Mouse (Mus musculus): Measurements from ENCODE around the gene Plekhb2. TPM values are rescaled to one million over a fixed set of nuclear protein-coding genes. Genes with fewer than 3 reads are reported as not detected.

The Plekhb2 gene
- total and polyA plus RNA-seq, 3 experiments, result 1.7 to 14.5 (median 13.7) TPM

DNA sequence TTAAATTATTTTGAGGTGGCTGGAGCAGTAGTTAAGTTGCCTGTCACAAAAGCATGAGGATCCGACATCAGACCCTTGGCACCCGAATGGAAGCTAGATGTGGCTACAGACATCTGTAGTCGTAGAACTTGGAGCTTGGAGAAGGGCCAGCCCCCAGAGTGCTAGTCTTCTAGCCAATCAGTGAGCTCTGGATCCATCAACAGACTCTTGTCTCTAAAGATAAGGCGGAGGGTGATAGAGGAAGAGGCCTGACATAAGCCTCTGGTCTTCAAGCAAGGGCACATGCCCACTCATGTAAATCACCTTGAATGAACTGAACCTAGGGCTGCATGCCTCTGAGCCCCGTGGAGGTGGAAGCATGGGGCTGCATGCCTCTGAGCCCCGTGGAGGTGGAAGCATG, 29.8 kb downstream of the Plekhb2 start:
- H3K36me3 ChIP-seq (replicated peaks), result no peaks in the 10 kb centered on the region
- no peaks in the 10 kb centered on the region for H3K4me1 ChIP-seq (ENCODE audit: insufficient read depth, low read depth, low read length)
- peaks cover 3% of the 10 kb centered on the region for H3K9me3 ChIP-seq (replicated peaks)

DNA sequence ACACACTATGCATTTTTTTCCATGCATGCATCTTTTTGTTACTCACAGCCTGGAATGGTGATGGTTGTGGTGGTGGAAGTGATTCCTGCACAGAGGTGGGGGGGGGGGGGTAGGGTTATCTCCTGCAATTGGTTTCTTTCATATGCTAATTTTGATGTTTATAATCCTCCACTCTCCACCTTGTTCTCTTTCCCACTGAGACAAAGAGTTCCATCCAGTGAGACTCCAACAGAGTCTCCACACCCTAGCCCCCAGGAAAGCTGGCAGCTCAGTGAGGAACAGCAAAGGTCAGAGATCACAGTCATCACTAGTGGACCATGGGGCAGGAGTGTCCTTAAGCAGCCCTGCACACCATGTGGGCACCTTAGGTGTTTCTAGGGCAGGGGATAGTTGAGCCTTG, 34.0 kb downstream of the Plekhb2 start:
- ATAC-seq (ENCODE audit: extremely low read depth, insufficient number of reproducible peaks, low FRiP score, poor library complexity, severe bottlenecking) (no peak), DNase-seq (ENCODE audit: low spot score) (no peak)

More for the DNA sequence above, 29.8 kb downstream of the Plekhb2 start:
- no peak for TF ChIP-seq GATA2 (IDR thresholded peaks at IDR 0.05; ENCODE audit: borderline replicate concordance, low read depth, low read length)
- no peak for TF ChIP-seq POLR2AphosphoS5 (IDR thresholded peaks at IDR 0.05; ENCODE audit: insufficient replicate concordance, low read depth, low read length)
- no peak for TF ChIP-seq CTCF (IDR thresholded peaks at IDR 0.05; ENCODE audit: low read depth, low read length)
- TF ChIP-seq GATA1 (IDR thresholded peaks at IDR 0.05; ENCODE audit: borderline replicate concordance, low read length), result no peak
- TF ChIP-seq TAL1 (conservative IDR thresholded peaks at IDR 0.05; ENCODE audit: low read depth, low read length), result no peak
- ATAC-seq (ENCODE audit: extremely low read depth, insufficient number of reproducible peaks, low FRiP score, poor library complexity, severe bottlenecking) (no peak), DNase-seq (ENCODE audit: low spot score) (no peak)
- H3K4me3 ChIP-seq (ENCODE audit: low read depth, low read length), result no peak overlapping the region
- no peaks in the 10 kb centered on the region for H3K27me3 ChIP-seq (ENCODE audit: insufficient read depth, low read length)

DNA sequence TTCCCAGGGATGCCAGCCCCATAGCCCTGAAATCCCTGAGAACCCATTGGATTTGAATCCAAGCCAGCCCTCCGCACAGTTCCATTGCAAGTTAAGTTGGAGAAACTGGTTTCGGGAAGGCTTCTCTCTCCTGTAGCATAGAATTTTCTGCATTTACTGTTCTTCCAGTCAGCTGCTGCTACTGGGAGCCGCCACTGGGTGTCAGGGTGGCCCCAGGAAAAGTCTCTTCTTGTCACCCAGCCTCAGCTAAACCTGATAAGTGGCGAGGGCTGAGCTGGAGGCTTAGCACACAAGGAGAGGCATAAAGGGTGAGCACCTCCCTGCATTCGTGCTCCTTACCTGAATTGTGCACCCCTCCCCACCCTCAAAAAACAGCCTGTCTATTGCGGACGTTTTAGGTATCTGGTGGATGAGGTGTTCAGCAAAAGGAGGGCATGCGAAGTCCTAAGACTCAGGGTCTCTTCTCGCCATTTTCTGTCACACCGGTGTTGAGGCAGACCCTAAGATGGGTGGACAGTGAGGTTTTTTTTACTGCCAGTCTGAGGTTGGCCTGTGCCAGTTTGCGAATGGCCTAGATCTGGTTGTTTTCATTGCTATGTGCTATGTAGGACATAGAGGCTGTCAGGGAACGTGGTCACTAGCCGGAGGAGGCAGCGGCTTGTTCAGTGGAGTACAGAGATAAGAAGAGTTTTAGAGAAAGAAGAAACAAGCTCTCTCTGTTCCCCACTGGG, 41.9 kb downstream of the Plekhb2 start:
- H3K27me3 ChIP-seq (ENCODE audit: insufficient read depth, low read length), result peaks cover 2% of the 10 kb centered on the region; the same call in 1 of the 2 replicates
- no peak for TF ChIP-seq GATA2 (IDR thresholded peaks at IDR 0.05; ENCODE audit: borderline replicate concordance, low read depth, low read length)
- no peak for TF ChIP-seq CTCF (IDR thresholded peaks at IDR 0.05; ENCODE audit: low read depth, low read length)
- TF ChIP-seq TAL1 (conservative IDR thresholded peaks at IDR 0.05; ENCODE audit: low read depth, low read length), result no peak
- no peak for TF ChIP-seq GATA1 (IDR thresholded peaks at IDR 0.05; ENCODE audit: borderline replicate concordance, low read length)
- no peak for TF ChIP-seq POLR2AphosphoS5 (IDR thresholded peaks at IDR 0.05; ENCODE audit: insufficient replicate concordance, low read depth, low read length)
- no peaks in the 10 kb centered on the region for H3K36me3 ChIP-seq (replicated peaks)
- H3K9me3 ChIP-seq (replicated peaks), result no peaks in the 10 kb centered on the region
- DNase-seq (ENCODE audit: low spot score) (no peak), ATAC-seq (ENCODE audit: extremely low read depth, insufficient number of reproducible peaks, low FRiP score, poor library complexity, severe bottlenecking) (no peak)
- no peak overlapping the region for H3K4me3 ChIP-seq (ENCODE audit: low read depth, low read length)
- H3K4me1 ChIP-seq (ENCODE audit: insufficient read depth, low read depth, low read length), result no peaks in the 10 kb centered on the region

More for the DNA sequence above, 34.0 kb downstream of the Plekhb2 start:
- H3K27me3 ChIP-seq (ENCODE audit: insufficient read depth, low read length), result no peaks in the 10 kb centered on the region
- peaks cover 3% of the 10 kb centered on the region for H3K9me3 ChIP-seq (replicated peaks)
- H3K4me1 ChIP-seq (ENCODE audit: insufficient read depth, low read depth, low read length), result no peaks in the 10 kb centered on the region
- no peak for TF ChIP-seq CTCF (IDR thresholded peaks at IDR 0.05; ENCODE audit: low read depth, low read length)
- no peak for TF ChIP-seq POLR2AphosphoS5 (IDR thresholded peaks at IDR 0.05; ENCODE audit: insufficient replicate concordance, low read depth, low read length)
- TF ChIP-seq GATA1 (IDR thresholded peaks at IDR 0.05; ENCODE audit: borderline replicate concordance, low read length), result no peak
- TF ChIP-seq TAL1 (conservative IDR thresholded peaks at IDR 0.05; ENCODE audit: low read depth, low read length), result no peak
- H3K4me3 ChIP-seq (ENCODE audit: low read depth, low read length), result no peak overlapping the region
- H3K36me3 ChIP-seq (replicated peaks), result no peaks in the 10 kb centered on the region

DNA sequence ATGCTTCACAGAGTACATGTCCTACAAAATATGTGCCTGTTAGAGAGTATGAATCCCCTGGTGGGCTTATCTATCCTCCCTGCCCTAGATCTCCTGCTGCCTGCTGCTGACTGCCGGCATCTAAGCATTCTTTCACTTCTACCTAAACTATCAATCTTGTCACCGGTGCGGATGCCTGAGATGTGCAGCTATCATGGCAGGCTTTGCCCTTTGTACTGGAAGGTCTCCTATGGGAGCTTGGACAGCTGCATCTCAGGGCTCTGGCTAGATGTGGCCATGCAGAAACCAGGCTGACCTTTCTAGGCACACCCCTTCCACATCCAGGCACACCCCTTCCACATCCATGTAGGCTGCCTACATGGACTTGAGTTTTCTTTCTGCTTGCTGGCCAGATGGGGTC, 42.7 kb downstream of the Plekhb2 start:
- TF ChIP-seq TAL1 (conservative IDR thresholded peaks at IDR 0.05; ENCODE audit: low read depth, low read length), result no peak
- TF ChIP-seq GATA1 (IDR thresholded peaks at IDR 0.05; ENCODE audit: borderline replicate concordance, low read length), result no peak
- TF ChIP-seq POLR2AphosphoS5 (IDR thresholded peaks at IDR 0.05; ENCODE audit: insufficient replicate concordance, low read depth, low read length), result no peak
- TF ChIP-seq GATA2 (IDR thresholded peaks at IDR 0.05; ENCODE audit: borderline replicate concordance, low read depth, low read length), result no peak
- TF ChIP-seq CTCF (IDR thresholded peaks at IDR 0.05; ENCODE audit: low read depth, low read length), result no peak
- DNase-seq (ENCODE audit: low spot score), result no peak
- no peak for ATAC-seq (ENCODE audit: extremely low read depth, insufficient number of reproducible peaks, low FRiP score, poor library complexity, severe bottlenecking)
- Histone ChIP-seq H3K9me3 (replicated peaks) (no peaks in the 10 kb centered on the region), H3K27me3 (ENCODE audit: insufficient read depth, low read length) (peaks cover 2% of the 10 kb centered on the region; the same call in 1 of the 2 replicates), H3K36me3 (replicated peaks) (no peaks in the 10 kb centered on the region), H3K4me3 (ENCODE audit: low read depth, low read length) (no peak overlapping the region), H3K4me1 (ENCODE audit: insufficient read depth, low read depth, low read length) (no peaks in the 10 kb centered on the region)

- Histone ChIP-seq H3K27me3 (ENCODE audit: insufficient read depth, low read length) (peaks cover 2% of the 10 kb centered on the region; the same call in 1 of the 2 replicates), H3K36me3 (replicated peaks) (no peaks in the 10 kb centered on the region), H3K9me3 (replicated peaks) (no peaks in the 10 kb centered on the region), H3K4me1 (ENCODE audit: insufficient read depth, low read depth, low read length) (no peaks in the 10 kb centered on the region), H3K4me3 (ENCODE audit: low read depth, low read length) (no peak overlapping the region)
- TF ChIP-seq GATA2 (IDR thresholded peaks at IDR 0.05; ENCODE audit: borderline replicate concordance, low read depth, low read length) (no peak), POLR2AphosphoS5 (IDR thresholded peaks at IDR 0.05; ENCODE audit: insufficient replicate concordance, low read depth, low read length) (no peak), TAL1 (conservative IDR thresholded peaks at IDR 0.05; ENCODE audit: low read depth, low read length) (no peak), GATA1 (IDR thresholded peaks at IDR 0.05; ENCODE audit: borderline replicate concordance, low read length) (no peak), CTCF (IDR thresholded peaks at IDR 0.05; ENCODE audit: low read depth, low read length) (no peak)
- DNase-seq (ENCODE audit: low spot score) (no peak), ATAC-seq (ENCODE audit: extremely low read depth, insufficient number of reproducible peaks, low FRiP score, poor library complexity, severe bottlenecking) (no peak)
Measured at GRCm38 (mm10) chr1:34893331-34893730, 43.6 kb downstream of the Plekhb2 start.

- H3K9me3 ChIP-seq (replicated peaks), result no peaks in the 10 kb centered on the region
- no peak overlapping the region for H3K4me3 ChIP-seq (ENCODE audit: low read depth, low read length)
- no peak for ATAC-seq (ENCODE audit: extremely low read depth, insufficient number of reproducible peaks, low FRiP score, poor library complexity, severe bottlenecking)
- no peak for TF ChIP-seq POLR2AphosphoS5 (IDR thresholded peaks at IDR 0.05; ENCODE audit: insufficient replicate concordance, low read depth, low read length)
- H3K4me1 ChIP-seq (ENCODE audit: insufficient read depth, low read depth, low read length), result no peaks in the 10 kb centered on the region
- no peaks in the 10 kb centered on the region for H3K36me3 ChIP-seq (replicated peaks)
- no peak for DNase-seq (ENCODE audit: low spot score)
- peaks cover 2% of the 10 kb centered on the region; the same call in 1 of the 2 replicates for H3K27me3 ChIP-seq (ENCODE audit: insufficient read depth, low read length)
Measured at GRCm38 (mm10) chr1:34893831-34894230, 44.1 kb downstream of the Plekhb2 start.

Measured in G1E (cell line).